Mouse (Mus musculus): ENCODE measurements around the gene Tmem119.

GRCm38 (mm10) chr5:113805301-113805700 is 5.0 kb upstream of the Tmem119 start:
- TF ChIP-seq CTCF (IDR thresholded peaks at IDR 0.05; ENCODE audit: insufficient read depth, low read depth, low read length) (no peak), POLR2A (IDR thresholded peaks at IDR 0.05; ENCODE audit: insufficient read depth, low read depth, low read length) (no peak)
